Mouse (Mus musculus): Measurements from ENCODE around the gene Tomm40. TPM values are rescaled to one million over a fixed set of nuclear protein-coding genes. Genes with fewer than 3 reads are reported as not detected.

Gene Tomm40
- polyA plus RNA-seq (2015; fragmentation: Nextera tagmentation; extraction: Ambion mirVana) = 70.2 and 118 TPM in 2 replicates

GRCm38 (mm10) chr7:19715239-19716054 is at the start of gene Tomm40:
TSS of gene Tomm40 (minus strand) at chr7:19715438.

GRCm38 (mm10) chr7:19750217-19751069 is 35.2 kb upstream of the Tomm40 start, which contains the start of gene Nectin2:
TSS of gene Nectin2 (minus strand) at chr7:19750483.

GRCm38 (mm10) chr7:19698907-19699826 is 16.1 kb downstream of the Tomm40 start, which contains the start of gene Apoe:
TSS of gene Apoe (minus strand) at chr7:19699188.

GRCm38 (mm10) chr7:19691873-19692865 is 23.1 kb downstream of the Tomm40 start, which contains the start of gene Apoc1:
TSS of gene Apoc1 (minus strand) at chr7:19692660.

GRCm38 (mm10) chr7:19681202-19681694 is 34.0 kb downstream of the Tomm40 start, which contains the start of the genes Gm44805 and Apoc4:
TSS of gene Gm44805 (minus strand) at chr7:19681423.
TSS of gene Apoc4 (minus strand) at chr7:19681479.

GRCm38 (mm10) chr7:19677872-19678271 is 37.4 kb downstream of the Tomm40 start, which contains the start of gene Apoc2:
TSS of gene Apoc2 (minus strand) at chr7:19677941.

GRCm38 (mm10) chr7:19664955-19665841 is 50.0 kb downstream of the Tomm40 start, which contains the start of gene Clptm1:
TSS of gene Clptm1 (minus strand) at chr7:19665033.

Other genes with a start within 250 kb of the Tomm40 start
- gene Bloc1s3, start 207.1 kb downstream of the Tomm40 start, polyA plus RNA-seq (2015; fragmentation: Nextera tagmentation; extraction: Ambion mirVana) = 4.9 and 6.2 TPM in 2 replicates
- gene Trappc6a, start 207.0 kb downstream of the Tomm40 start, polyA plus RNA-seq (2015; fragmentation: Nextera tagmentation; extraction: Ambion mirVana) = 129 and 139 TPM in 2 replicates
- gene Nkpd1, start 197.6 kb downstream of the Tomm40 start, polyA plus RNA-seq (2015; fragmentation: Nextera tagmentation; extraction: Ambion mirVana) = 0.06 TPM in 1 of 2 replicates, not detected in the other
- gene Ppp1r37, start 152.4 kb downstream of the Tomm40 start, polyA plus RNA-seq (2015; fragmentation: Nextera tagmentation; extraction: Ambion mirVana) = 19.5 and 22.1 TPM in 2 replicates
- 0.33 TPM in 1 of 2 replicates, not detected in the other for gene Zfp296, start 138.2 kb downstream of the Tomm40 start, polyA plus RNA-seq (2015; fragmentation: Nextera tagmentation; extraction: Ambion mirVana)
- 154 and 169 TPM in 2 replicates for gene Gemin7, start 137.8 kb downstream of the Tomm40 start, polyA plus RNA-seq (2015; fragmentation: Nextera tagmentation; extraction: Ambion mirVana)
- gene Clasrp, start 111.0 kb downstream of the Tomm40 start, polyA plus RNA-seq (2015; fragmentation: Nextera tagmentation; extraction: Ambion mirVana) = 22.1 and 32.9 TPM in 2 replicates
- 14.3 and 18.7 TPM in 2 replicates for gene Relb, start 86.0 kb downstream of the Tomm40 start, polyA plus RNA-seq (2015; fragmentation: Nextera tagmentation; extraction: Ambion mirVana)
- gene Clptm1, start 50.4 kb downstream of the Tomm40 start, polyA plus RNA-seq (2015; fragmentation: Nextera tagmentation; extraction: Ambion mirVana) = 76.8 and 122 TPM in 2 replicates
- 46.6 and 129 TPM in 2 replicates for gene Apoc2, start 37.5 kb downstream of the Tomm40 start, polyA plus RNA-seq (2015; fragmentation: Nextera tagmentation; extraction: Ambion mirVana)
- gene Gm44805, start 34.0 kb downstream of the Tomm40 start, polyA plus RNA-seq (2015; fragmentation: Nextera tagmentation; extraction: Ambion mirVana) = 21.0 and 40.0 TPM in 2 replicates
- 243 and 317 TPM in 2 replicates for gene Apoc4, start 34.0 kb downstream of the Tomm40 start, polyA plus RNA-seq (2015; fragmentation: Nextera tagmentation; extraction: Ambion mirVana)
- 259 and 269 TPM in 2 replicates for gene Apoc1, start 22.8 kb downstream of the Tomm40 start, polyA plus RNA-seq (2015; fragmentation: Nextera tagmentation; extraction: Ambion mirVana)
- gene Apoe, start 16.2 kb downstream of the Tomm40 start, polyA plus RNA-seq (2015; fragmentation: Nextera tagmentation; extraction: Ambion mirVana) = 1,447 and 1,846 TPM in 2 replicates
- 53.2 and 64.0 TPM in 2 replicates for gene Nectin2, start 35.0 kb upstream of the Tomm40 start, polyA plus RNA-seq (2015; fragmentation: Nextera tagmentation; extraction: Ambion mirVana)
- gene Bcam, start 55.6 kb upstream of the Tomm40 start, polyA plus RNA-seq (2015; fragmentation: Nextera tagmentation; extraction: Ambion mirVana) = 57.6 and 58.9 TPM in 2 replicates
- gene Cblc, start 81.4 kb upstream of the Tomm40 start, polyA plus RNA-seq (2015; fragmentation: Nextera tagmentation; extraction: Ambion mirVana) = 0.65 and 1.3 TPM in 2 replicates
- gene Bcl3, start 107.3 kb upstream of the Tomm40 start, polyA plus RNA-seq (2015; fragmentation: Nextera tagmentation; extraction: Ambion mirVana) = 4.0 and 5.9 TPM in 2 replicates
- 0.18 and 0.55 TPM in 2 replicates for gene Gm19345, start 136.6 kb upstream of the Tomm40 start, polyA plus RNA-seq (2015; fragmentation: Nextera tagmentation; extraction: Ambion mirVana)
- not detected in 2 replicates for gene Ceacam16, start 145.9 kb upstream of the Tomm40 start, polyA plus RNA-seq (2015; fragmentation: Nextera tagmentation; extraction: Ambion mirVana)
- gene Ceacam19, start 172.5 kb upstream of the Tomm40 start, polyA plus RNA-seq (2015; fragmentation: Nextera tagmentation; extraction: Ambion mirVana) = not detected in 2 replicates
- 6.0 and 10.1 TPM in 2 replicates for gene Pvr, start 205.7 kb upstream of the Tomm40 start, polyA plus RNA-seq (2015; fragmentation: Nextera tagmentation; extraction: Ambion mirVana)
- 0.08 and 0.32 TPM in 2 replicates for gene Igsf23, start 235.3 kb upstream of the Tomm40 start, polyA plus RNA-seq (2015; fragmentation: Nextera tagmentation; extraction: Ambion mirVana)
- gene Ceacam20, start 250.0 kb upstream of the Tomm40 start, polyA plus RNA-seq (2015; fragmentation: Nextera tagmentation; extraction: Ambion mirVana) = 0.06 TPM in 1 of 2 replicates, not detected in the other